Mouse (Mus musculus) cortical plate, adult 2 months (tissue): ENCODE data around the gene Cox8c. TPM values are rescaled to one million over a fixed set of nuclear protein-coding genes. Genes with fewer than 3 reads are reported as not detected.

Experiments
- H3K27ac ChIP-seq: fragments of 200-500 bp; 2 replicates; pipeline ENCODE4 v1.5.1; 2012; ENCODE audit warnings: low read length, control low read depth, inconsistent platforms; ENCODE audit not compliant: insufficient read depth
- H3K4me1 ChIP-seq: fragments of 200-500 bp; 2 replicates; pipeline ENCODE4 v1.6.1; 2011; ENCODE audit warnings: low read length; ENCODE audit not compliant: control insufficient read depth, insufficient read depth
- H3K4me3 ChIP-seq: fragments of 200-500 bp; 2 replicates; pipeline ENCODE4 v1.5.1; 2011; ENCODE audit warnings: mild to moderate bottlenecking, low read length, control low read depth; ENCODE audit not compliant: insufficient read depth
- CTCF ChIP-seq: fragments of 200-500 bp; IDR thresholded peaks from 2 replicates; pipeline ENCODE4 v1.5.1; 2011; ENCODE audit warnings: mild to moderate bottlenecking, control low read depth, low read length; ENCODE audit not compliant: insufficient read depth; ENCODE audit errors: extremely low read depth
- POLR2A ChIP-seq: fragments of 200-500 bp; IDR thresholded peaks from 2 replicates; pipeline ENCODE4 v1.6.1; 2011; ENCODE audit warnings: mild to moderate bottlenecking, low read length, control low read depth; ENCODE audit not compliant: insufficient read depth; ENCODE audit errors: extremely low read depth
- polyA plus RNA-seq: library from polyadenylated mRNA; depleted of rRNA; stranded (reverse); fragments of >200 nt; gene quantifications from 2 replicates; pipeline ENCODE4 v1.2.3, GENCODE M21; 2012; rRNA removed

The Cox8c gene
- polyA plus RNA-seq, 1 experiment: not detected

DNA sequence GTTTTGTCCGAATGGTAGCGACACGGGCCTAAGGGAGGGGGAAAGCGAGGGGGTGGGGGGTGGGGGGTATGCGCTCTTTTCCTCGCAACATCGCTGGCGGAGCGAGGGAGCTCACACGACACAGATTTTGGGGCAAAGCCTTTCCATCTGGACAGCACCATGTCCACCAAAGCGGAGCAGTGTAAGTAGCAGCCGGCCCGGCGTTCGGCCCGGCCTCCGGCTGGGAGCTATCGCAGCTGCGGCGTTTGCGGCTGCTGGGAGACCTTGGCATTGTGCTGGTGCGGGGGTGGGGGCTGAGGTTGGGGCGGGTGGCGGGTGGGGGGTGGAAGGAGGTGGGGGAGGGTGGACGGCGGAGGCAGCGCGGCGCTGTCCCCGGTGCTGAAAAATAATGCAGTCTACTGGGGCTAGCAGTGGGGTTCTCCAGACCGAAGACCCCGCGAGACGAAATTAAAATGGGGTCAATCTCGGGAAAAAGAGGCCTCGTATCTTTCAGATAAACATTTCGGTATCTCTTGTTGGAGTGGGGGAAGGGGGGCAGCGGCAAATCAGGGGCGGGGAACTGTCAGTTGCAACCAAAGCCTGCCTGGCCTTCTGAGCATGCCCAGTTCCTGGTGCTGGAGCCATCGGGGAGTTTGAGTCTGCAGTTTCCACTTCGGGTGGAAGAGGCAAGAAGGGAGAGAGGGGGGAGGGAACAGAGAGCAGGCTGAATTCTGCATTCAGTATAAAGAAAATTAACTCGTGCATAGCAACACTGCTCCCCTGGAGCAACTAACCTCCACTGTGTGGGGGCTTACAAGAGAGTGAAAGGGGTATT is 50.5 kb downstream of the Cox8c start:
- H3K4me1 ChIP-seq: peaks cover 6% of the 10 kb centered on the region; the same call in 1 of the 2 replicates
- H3K4me3 ChIP-seq: peak overlapping the region; percentile 80
- no peak overlapping the region for H3K27ac ChIP-seq
- TF ChIP-seq POLR2A (peak; percentile 37; the same call in 1 of the 2 replicates), CTCF (no peak)

Other genes starting within 250 kb of the Cox8c start
- gene Itpk1, start 194.4 kb upstream of the Cox8c start, polyA plus RNA-seq: 42.6 and 42.7 TPM in 2 replicates
- gene Moap1, start 155.7 kb upstream of the Cox8c start, polyA plus RNA-seq: 10.7 and 11.0 TPM in 2 replicates
- gene Tmem251, start 155.6 kb upstream of the Cox8c start, polyA plus RNA-seq: 3.9 and 4.0 TPM in 2 replicates
- not detected in 2 replicates for gene Gm28051, start 141.6 kb upstream of the Cox8c start, polyA plus RNA-seq
- 10.8 and 11.2 TPM in 2 replicates for gene Gon7, start 141.5 kb upstream of the Cox8c start, polyA plus RNA-seq
- 31.7 and 33.6 TPM in 2 replicates for gene Ubr7, start 141.3 kb upstream of the Cox8c start, polyA plus RNA-seq
- gene Gm20604, start 140.6 kb upstream of the Cox8c start, polyA plus RNA-seq: 29.1 and 29.2 TPM in 2 replicates
- gene Btbd7, start 20.8 kb upstream of the Cox8c start, polyA plus RNA-seq: 12.3 and 12.4 TPM in 2 replicates
- gene Unc79, start 49.5 kb downstream of the Cox8c start, polyA plus RNA-seq: 39.9 and 40.3 TPM in 2 replicates